Mouse (Mus musculus): Measurements from ENCODE around the gene Clca3a2.
"Not testable (repeated sequence)": the region's sequence is repeated elsewhere in the genome, so short reads cannot be mapped to it uniquely, and the experiment has no call there.

Clca3a2 gene

DNA sequence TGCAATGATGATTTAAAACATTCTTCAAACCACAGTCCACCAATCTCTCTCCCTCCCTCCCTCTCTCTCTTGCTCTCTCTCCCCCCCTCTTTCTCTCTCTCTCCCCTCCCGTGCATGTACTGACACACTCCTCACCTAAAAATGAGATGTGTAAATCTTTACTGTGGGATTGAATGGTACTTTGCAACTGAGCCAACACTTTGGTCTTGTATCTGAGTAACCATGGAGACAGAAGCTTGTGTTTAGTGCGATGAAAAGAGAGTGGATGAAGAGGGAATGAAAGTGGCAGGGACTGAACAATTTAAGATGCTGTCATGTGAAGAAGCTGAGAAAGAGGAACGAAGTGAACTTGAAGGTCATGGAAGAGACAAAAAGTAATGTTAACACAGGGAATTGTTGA is 71.6 kb downstream of the Clca3a2 start:
- not testable (repeated sequence) for DNase-seq (ENCODE audit: low spot score in 2 of 2)

Data from spleen, postnatal 10 days (tissue).